Mouse (Mus musculus) cerebellum, postnatal 14 days (tissue): ENCODE results near the gene Tmem246.
"Not testable (repeated sequence)": the region's sequence is repeated elsewhere in the genome, so short reads cannot be mapped to it uniquely, and the experiment has no call there.

Experiments
- DNase-seq, 2 experiments: peaks; one replicate each; pipeline ENCODE4 v3.0.0; 2021; ENCODE audit warnings: mixed read lengths in 2 of 2

Tmem246 gene

DNA sequence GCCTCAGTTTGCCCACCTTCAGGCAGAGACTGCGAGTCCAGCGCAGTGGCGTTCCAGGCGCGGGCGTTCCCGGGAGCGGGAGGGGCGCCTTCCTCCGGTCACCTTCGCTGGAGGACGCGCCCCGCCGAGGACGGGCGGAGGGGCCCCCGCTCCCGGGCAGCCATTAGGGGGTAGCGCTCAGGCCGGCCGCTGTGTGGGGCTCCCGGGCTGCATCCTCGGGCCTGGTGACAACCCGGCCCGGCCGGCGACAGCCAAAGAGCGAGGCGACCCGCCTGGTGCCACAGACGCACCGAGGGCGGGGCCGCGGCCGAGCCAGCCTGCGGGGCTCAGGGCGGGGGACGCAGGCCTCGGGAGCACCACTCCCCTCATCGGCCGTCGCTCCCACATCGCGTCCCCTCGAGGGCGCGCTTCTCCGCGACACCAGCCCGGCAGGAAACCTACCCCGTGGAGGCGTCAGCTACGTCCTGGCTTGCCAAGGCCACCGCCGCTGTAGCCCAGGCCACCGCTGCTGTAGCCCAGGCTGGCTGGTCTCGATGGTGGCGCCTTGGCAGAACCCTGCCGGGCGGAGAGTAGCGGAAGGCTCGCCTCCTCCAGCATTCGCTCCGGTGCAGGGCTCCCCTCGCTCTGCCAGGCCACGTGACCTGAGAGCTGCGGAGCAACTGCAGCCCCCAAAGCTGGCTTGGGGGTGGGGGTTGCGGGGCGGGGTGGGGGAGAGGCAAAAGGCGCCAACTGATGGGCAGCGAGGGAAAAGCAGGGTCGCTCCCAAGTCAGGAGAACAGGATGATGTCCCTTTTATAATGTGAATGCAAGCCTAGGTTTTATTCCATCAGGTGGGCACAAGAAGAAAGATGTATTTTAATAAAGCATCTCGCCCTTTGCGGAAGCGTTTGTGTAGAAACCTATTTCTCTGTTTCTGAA lies at the start of gene Tmem246:
Gene Tmem246, minus strand, starts transcription at position 694 of the 918 bp plus-strand sequence.
- DNase-seq = peak; percentile 80 to 87

GRCm38 (mm10) chr4:49639913-49640312 lies 42.2 kb upstream of the Tmem246 start:
- DNase-seq = no peak

GRCm38 (mm10) chr4:49637821-49638220 lies 40.1 kb upstream of the Tmem246 start:
- peak; percentile 19 to 46 for DNase-seq

- DNase-seq = no peak
Measured at GRCm38 (mm10) chr4:49632139-49632481, 34.4 kb upstream of the Tmem246 start.

DNA sequence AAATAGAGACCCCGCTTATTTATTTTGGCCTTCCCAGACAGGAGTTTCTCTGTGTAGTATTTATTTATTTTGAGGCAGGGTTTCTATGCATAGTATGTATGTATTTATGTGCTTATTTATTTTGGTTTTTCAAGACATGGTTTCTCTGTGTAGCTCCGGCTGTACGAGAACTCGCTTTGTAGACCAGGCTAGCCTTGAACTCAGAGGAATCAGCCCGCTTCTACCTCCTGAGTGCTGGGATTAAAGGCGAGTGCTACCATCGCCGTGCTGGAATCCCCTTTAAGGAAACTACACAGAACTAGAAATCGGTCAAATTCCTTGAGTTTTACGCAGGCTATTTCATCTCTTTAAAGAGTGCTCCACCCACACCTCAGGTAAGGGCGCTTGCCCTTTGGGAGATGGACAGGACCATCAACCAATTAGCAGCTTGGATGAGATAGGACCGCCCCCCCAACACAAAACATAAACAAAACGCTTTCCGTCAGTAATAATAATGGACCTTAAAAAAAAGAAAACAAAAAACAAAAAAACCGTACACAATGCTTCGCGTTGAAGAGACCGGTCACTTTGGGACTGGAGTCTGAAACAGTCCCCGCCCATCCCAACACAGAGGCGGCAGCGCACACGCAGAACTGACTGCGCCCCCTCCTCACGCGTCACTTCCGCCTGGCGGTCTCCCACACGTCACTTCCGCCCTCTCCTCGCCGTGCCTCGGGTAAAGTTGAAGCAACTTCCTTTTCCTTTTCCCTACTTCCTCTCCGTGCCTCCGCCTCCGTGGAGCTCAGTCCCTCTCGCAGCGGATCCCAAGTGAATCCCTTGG lies 33.9 kb upstream of the Tmem246 start, which contains the start of gene Rnf20:
Gene Rnf20, plus strand, starts transcription at position 688 of the 820 bp plus-strand sequence.
- peak; percentile 96 to 97 for DNase-seq

DNA sequence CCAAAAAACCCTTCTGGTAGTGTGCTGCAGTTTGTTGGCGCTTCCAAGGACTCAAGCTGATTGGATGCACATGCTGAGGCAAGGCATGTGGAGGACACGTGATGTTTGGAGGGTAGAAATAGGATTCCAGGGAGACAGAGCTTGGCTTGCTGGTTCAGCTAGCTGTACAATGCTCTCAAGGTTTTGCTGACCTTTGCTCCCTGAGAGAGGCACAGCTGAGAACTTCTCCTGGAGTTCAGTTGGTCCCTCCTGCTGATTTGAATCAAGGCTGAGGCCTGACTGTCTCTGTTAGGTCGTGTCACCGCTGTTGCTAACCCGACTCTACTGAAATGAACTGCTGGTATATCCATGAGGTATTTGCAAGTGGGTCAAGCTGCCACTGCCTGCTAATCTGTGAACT lies 31.3 kb upstream of the Tmem246 start:
- DNase-seq = no peak

- peak; percentile 81 to 85 for DNase-seq
Measured at GRCm38 (mm10) chr4:49626973-49627372, 29.3 kb upstream of the Tmem246 start.

DNA sequence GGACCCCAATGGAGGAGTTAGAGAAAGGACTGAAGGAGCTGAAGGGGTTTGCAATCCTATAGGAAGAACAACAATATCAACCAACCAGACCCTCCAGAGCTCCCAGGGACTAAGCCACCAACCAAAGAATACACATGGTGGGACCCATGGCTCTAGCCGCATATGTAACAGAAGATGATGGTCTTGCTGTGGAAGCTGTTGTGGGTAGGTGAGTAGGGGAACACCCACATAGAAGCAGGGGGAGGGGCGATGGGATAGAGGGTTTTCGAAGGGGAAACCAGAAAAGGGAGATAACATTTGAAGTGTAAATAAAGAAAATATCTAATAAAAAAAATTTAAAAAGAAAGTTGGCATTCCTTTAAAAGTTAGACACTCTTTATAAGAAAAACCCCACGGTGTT lies 27.3 kb upstream of the Tmem246 start:
- DNase-seq = not testable (repeated sequence)

DNA sequence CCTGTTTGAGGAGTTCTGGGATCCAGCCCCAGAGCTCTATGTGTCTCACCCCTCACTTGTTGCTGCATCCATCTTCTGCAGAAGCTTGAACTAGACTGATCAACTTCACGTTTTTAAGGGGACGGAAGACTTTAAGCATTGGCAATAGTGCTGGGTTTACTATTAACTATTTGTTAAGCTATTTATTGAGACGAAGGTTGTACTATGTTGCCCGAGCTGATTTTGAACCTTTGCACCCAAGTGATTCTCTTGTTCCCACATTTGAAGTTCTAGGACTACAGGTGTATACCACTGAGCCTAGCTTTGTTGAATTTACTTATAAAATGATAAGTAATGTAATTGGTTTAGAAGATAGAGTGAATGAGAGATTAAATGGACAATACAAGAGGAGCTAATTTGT lies 26.2 kb upstream of the Tmem246 start:
- no peak for DNase-seq

- DNase-seq = no peak
Measured at GRCm38 (mm10) chr4:49622272-49622671, 24.6 kb upstream of the Tmem246 start.

DNA sequence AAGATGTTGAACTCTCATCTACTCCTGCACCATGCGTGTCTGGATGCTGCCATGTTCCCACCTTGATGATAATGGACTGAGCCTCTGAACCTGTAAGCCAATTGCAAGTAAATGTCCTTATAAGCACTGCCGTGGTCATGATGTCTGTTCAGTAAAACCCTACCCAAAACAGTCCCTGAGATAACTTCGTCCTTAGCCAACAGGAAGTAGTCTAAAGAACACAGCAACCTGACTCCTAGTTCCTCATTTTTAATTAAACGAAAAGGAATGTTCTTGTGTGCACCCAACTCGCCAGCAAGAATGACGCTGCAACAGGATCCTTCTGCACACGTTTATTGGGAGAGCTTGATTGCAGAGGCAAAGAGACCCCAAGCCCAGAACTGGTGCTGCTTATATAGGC lies 22.2 kb upstream of the Tmem246 start:
- DNase-seq = not testable (repeated sequence)

DNA sequence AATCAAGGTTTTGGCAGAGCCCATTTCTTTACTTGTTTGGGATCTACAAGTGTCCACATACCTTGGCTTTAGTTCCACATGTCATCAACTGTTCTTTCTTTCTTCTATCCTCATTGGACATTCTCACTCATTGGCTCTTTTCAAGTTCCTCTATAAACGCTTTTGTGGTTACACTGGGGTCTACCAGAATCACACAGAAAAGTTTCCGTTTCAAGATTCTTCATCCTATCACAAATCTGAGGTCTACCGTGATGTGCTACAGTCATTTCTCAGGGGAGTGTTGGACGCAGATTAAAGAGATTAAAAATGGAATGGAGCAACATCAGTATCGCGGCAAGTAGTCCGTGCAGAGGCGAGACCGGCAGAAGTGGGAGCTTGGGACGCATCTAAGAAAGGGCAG lies 19.2 kb upstream of the Tmem246 start:
- no peak for DNase-seq

GRCm38 (mm10) chr4:49605459-49605858 lies 7.8 kb upstream of the Tmem246 start:
- no peak for DNase-seq

- DNase-seq = no peak
Measured at GRCm38 (mm10) chr4:49604616-49605015, 6.9 kb upstream of the Tmem246 start.

- DNase-seq = no peak
Measured at GRCm38 (mm10) chr4:49604016-49604546, 6.4 kb upstream of the Tmem246 start.

DNA sequence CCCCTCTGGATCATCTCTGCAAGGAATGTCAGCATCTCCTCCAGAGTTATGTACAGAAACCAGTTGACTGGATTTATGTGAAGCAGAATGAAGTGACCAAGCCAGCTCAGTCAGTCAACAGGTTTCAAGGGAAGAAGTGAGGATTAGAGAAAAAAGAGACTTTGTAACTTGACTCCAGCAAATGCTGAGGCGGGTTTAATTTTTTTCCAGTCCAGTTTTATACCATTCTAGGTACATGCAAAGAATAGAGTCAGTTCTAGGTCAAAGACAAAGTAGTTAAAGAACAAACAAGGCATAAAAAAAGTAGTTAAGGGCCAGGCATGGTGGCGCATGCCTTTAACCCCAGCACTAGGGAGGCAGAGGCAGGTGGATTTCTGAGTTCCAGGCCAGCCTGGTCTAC lies 5.5 kb upstream of the Tmem246 start:
- DNase-seq = no peak

DNA sequence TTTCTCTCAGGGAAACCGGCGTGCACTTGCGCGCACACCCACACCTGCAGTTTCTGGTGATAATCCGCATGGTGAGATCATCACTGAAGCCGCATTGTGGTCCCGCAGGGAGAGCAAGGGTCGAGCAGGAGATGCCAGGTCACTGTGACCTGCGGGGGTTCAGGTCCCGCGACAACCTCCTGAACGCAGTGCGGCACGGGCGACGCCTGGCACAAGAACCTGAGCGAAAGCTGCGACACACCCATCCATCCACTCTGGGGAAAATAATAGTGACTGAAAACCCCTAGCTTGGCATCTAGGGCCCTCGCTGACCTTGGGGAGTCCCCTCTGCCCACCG lies 862 bp downstream of the Tmem246 start:
- DNase-seq = no peak

DNA sequence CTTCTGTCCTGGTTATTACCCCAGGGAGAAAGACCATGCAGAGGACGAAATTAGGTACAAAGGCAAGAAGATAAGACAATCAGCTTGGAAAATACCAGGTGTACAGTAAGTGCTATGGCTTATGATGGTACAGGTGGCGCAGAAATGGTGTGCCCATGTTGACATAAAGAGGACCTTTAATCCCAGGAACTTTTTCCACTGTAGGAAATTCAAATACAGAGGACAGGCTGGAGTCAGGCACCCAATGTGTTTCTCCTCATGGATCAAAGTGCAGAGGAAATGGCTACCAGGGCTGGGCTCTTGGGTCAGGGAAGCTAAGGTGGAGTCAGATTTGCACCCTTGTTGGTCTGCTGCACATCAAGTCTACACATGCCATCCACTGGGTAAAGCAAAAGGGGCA lies 7.5 kb downstream of the Tmem246 start:
- no peak for DNase-seq

DNA sequence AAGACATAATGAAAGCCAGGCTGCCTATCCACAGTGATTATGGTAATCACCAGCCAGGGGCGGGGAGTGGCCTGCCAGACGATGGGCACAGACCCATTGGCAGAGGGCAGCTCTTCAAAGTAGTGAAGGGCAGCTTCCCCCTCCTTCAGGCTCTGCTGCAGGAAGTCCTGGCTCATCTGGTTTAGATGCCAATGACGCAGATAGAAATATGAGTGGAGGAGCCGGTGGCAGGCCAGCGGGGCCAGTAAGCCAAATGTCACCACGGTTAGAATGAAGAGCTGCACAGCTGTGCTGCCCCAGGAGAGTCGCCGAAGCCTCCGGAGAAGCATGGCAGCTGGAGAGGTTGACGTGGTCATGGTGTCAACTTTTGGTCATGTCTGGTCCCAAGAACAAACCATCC lies 10.9 kb downstream of the Tmem246 start:
- DNase-seq = no peak

- no peak for DNase-seq
Measured at GRCm38 (mm10) chr4:49585524-49586101, 12.1 kb downstream of the Tmem246 start.

DNA sequence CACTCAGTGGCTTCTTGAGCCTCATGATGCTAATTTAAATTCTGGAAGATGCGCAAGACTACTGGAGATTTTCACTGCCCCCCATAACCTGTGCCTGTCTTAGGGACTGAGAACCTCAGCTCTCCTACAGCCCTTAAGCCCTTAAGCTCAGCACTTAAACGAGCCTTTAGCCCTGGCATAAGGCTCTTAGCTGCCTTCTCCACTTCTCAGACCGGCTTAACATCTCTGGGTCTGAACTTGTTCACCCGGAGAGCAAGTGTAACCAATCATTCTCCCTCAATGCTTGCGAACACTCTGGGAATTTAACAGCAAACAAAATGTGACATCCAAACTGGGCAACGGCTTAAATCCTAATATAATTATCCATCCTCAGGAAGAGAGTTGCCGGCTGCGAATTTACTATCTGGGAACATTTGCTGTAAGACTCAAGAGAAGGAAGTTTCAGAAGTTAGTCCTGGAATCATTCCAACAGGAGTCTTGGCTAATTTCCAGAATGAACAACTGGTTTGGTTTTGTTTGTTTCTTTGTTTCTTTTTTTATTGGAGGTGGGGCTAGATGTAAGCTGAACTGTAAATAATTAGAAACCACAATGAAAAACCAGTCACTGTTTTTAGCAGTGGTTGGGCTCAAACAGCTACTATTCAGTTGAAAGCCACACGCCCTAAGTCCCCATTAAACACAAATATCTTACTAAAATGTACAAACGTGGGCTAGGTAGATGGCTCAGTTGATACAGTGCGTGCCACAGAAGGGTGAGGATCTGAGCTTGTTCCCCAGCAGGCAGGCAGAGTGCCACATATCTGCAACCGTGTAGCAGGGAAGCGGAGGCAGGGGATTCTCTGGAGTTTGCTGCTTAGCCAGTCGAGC lies 13.5 kb downstream of the Tmem246 start:
- no peak for DNase-seq

DNA sequence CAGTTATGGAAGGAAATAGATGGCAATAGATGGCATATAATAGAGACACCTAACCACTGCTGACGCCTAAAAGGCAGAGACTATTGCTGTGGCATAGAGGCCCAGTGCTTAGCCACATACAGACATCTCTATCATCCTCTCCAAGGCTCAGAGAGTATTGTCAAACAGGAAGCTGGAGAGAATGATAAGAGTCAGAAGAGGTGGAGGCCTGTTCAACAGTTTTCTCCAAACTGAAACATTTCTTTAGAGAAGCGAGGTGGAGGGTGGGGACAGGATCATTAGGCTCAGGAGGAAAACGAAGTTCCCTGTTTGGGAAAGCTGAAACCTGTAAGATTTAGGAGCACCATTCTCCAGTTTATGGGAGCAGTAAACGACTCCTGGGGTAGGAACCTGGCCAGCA lies 16.4 kb downstream of the Tmem246 start:
- DNase-seq = no peak
